Mouse (Mus musculus): ENCODE results near the gene Sh2d7. TPM values are rescaled to one million over a fixed set of nuclear protein-coding genes. Genes with fewer than 3 reads are reported as not detected.
"Not testable (repeated sequence)": the region's sequence is repeated elsewhere in the genome, so short reads cannot be mapped to it uniquely, and the experiment has no call there.

Gene Sh2d7
- polyA plus RNA-seq, 1 experiment from 2014 or later = not detected

DNA sequence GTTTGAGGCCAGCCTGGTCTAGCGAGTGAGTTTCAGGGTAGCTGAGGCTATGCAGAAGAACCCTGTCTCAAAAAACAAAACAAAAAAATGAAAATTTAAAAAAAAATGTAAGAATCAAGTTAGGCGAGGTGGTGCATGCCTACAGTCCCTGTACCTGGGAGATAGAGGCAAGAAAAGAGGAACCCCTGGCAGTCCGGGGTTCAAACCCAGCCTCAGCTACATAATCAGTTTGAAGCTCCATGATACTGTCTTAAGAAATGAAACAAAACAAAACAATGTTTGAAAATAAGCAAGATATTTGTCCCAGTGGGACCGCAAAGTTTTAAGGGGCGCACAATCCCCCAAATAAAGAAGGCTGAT lies 47.0 kb downstream of the Sh2d7 start:
- Histone ChIP-seq H3K27me3 (ENCODE audit: control insufficient read depth, insufficient read depth, low read length) (no peaks in the 10 kb centered on the region), H3K9ac (ENCODE audit: low read length) (peak overlapping the region; percentile 52), H3K27ac (replicated peaks in 1 of 2; ENCODE audit: control insufficient read depth in 1 of 2, insufficient read depth in 1 of 2, low read depth in 2 of 2, low read length in 2 of 2) (no peak overlapping the region), H3K4me1 (ENCODE audit: control insufficient read depth in 2 of 2, insufficient read depth in 2 of 2, low read length in 2 of 2) (peaks cover 0 to 15% of the 10 kb centered on the region in 2 experiments; a peak in 2 of 4 replicates), H3K36me3 (ENCODE audit: control insufficient read depth, insufficient read depth, low read length) (peaks cover 24% of the 10 kb centered on the region), H3K9me3 (ENCODE audit: control insufficient read depth, low read length) (no peaks in the 10 kb centered on the region), H3K4me2 (ENCODE audit: low read length) (peak overlapping the region; percentile 66), H3K4me3 (ENCODE audit: control insufficient read depth in 1 of 2, insufficient read depth in 1 of 2, low read depth in 1 of 2, low read length in 2 of 2) (peak overlapping the region; percentile 33 to 85)
- WGBS = 32% methylated on average over 5 of the region's 5 CpGs
- ATAC-seq (ENCODE audit: insufficient number of reproducible peaks, insufficient read depth, low FRiP score, low read depth) = no peak

DNA sequence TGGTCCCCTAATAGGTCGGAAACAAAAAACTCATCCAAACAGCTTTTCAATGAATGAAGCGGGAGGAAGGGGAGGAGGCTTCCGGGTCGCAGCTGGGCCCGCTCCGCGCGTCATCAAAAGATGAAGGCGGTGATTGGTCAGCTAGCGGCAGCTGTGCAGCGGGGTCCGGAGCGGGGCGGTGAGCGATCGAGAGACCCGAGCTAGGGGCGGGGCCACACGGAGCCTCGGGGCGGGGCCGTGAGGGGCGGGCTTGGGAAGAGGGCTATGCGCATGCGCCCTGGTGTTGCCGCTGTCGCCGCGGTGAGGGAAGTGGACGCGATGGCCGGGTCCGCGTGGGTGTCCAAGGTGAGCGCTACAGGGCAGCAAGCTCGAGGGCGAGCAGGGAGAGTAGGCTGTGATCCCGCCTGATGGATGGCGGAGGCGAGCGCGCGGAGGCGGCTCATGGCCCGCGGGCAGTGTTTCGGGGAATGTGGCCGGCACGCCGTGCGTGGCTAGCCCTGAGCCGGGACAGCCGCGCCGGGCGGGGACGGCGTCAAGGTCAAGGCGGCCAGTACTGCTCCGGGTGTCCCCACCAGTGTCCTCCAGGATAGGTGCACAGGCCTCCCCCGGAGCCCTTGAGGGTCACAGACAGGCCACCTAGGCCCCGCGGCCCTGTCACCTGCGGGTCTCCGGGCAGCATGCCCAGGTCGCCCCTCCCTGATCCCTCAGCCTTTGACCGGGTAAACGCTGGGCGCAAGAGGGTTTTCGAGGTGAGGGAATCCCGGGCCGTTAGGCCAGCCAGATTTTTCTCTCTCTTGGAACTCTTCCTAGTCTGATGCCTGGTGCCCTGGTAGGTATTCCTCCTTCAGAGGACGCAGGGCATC lies 47.6 kb downstream of the Sh2d7 start, which contains the start of gene Idh3a:
Gene Idh3a (plus strand): TSS at position 136 of the 863 bp plus-strand sequence.
- peak within 1 kb of the TSS; percentile 59 to 86 for H3K27ac ChIP-seq (replicated peaks in 1 of 2; ENCODE audit: control insufficient read depth in 1 of 2, insufficient read depth in 1 of 2, low read depth in 2 of 2, low read length in 2 of 2)
- peak; percentile 98 for ATAC-seq (ENCODE audit: insufficient number of reproducible peaks, insufficient read depth, low FRiP score, low read depth)
- WGBS = under 1% methylated on average over 67 of the region's 73 CpGs

DNA sequence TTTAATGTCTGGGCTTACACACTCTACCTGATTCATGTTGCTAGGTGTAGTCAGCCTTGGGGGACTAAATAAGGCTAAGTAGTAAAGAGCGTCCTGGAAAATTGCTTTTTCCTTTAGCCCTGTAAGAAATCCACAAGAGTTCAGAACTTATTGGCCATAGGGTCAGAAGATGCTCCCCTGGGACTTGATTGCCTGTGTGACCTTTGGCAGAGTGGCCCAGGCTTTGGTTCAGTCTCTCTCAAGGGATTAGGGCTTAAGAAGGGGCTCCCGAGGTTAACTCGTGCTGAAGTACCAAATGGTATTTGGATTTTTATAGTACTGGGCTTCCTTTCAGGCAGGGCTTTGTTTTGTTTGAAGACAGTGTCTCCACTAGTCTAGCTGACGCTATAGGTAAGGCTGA lies 49.1 kb downstream of the Sh2d7 start:
- WGBS = 42% methylated on average over 4 of the region's 4 CpGs
- Histone ChIP-seq H3K4me1 (ENCODE audit: control insufficient read depth in 2 of 2, insufficient read depth in 2 of 2, low read length in 2 of 2) (peaks cover 0 to 15% of the 10 kb centered on the region in 2 experiments; a peak in 2 of 4 replicates), H3K9me3 (ENCODE audit: control insufficient read depth, low read length) (no peaks in the 10 kb centered on the region), H3K36me3 (ENCODE audit: control insufficient read depth, insufficient read depth, low read length) (peaks cover 43% of the 10 kb centered on the region), H3K27ac (replicated peaks in 1 of 2; ENCODE audit: control insufficient read depth in 1 of 2, insufficient read depth in 1 of 2, low read depth in 2 of 2, low read length in 2 of 2) (no peak overlapping the region), H3K4me3 (ENCODE audit: control insufficient read depth in 1 of 2, insufficient read depth in 1 of 2, low read depth in 1 of 2, low read length in 2 of 2) (peak overlapping the region; percentile 23 to 85; a peak in 3 of 4 replicates), H3K9ac (ENCODE audit: low read length) (peak overlapping the region; percentile 94), H3K4me2 (ENCODE audit: low read length) (peak overlapping the region; percentile 66), H3K27me3 (ENCODE audit: control insufficient read depth, insufficient read depth, low read length) (no peaks in the 10 kb centered on the region)
- ATAC-seq (ENCODE audit: insufficient number of reproducible peaks, insufficient read depth, low FRiP score, low read depth) = no peak

More for the DNA sequence above, 47.6 kb downstream of the Sh2d7 start, which contains the start of gene Idh3a:
- Histone ChIP-seq H3K4me1 (ENCODE audit: control insufficient read depth in 2 of 2, insufficient read depth in 2 of 2, low read length in 2 of 2) (peaks cover 0 to 15% of the 10 kb centered on the region in 2 experiments; a peak in 2 of 4 replicates), H3K4me3 (ENCODE audit: control insufficient read depth in 1 of 2, insufficient read depth in 1 of 2, low read depth in 1 of 2, low read length in 2 of 2) (peak within 1 kb of the TSS; percentile 85 to 92), H3K36me3 (ENCODE audit: control insufficient read depth, insufficient read depth, low read length) (peaks cover 28% of the 10 kb centered on the region), H3K27me3 (ENCODE audit: control insufficient read depth, insufficient read depth, low read length) (no peaks in the 10 kb centered on the region), H3K9me3 (ENCODE audit: control insufficient read depth, low read length) (no peaks in the 10 kb centered on the region), H3K4me2 (ENCODE audit: low read length) (peak within 1 kb of the TSS; percentile 66), H3K9ac (ENCODE audit: low read length) (peak within 1 kb of the TSS; percentile 94)

DNA sequence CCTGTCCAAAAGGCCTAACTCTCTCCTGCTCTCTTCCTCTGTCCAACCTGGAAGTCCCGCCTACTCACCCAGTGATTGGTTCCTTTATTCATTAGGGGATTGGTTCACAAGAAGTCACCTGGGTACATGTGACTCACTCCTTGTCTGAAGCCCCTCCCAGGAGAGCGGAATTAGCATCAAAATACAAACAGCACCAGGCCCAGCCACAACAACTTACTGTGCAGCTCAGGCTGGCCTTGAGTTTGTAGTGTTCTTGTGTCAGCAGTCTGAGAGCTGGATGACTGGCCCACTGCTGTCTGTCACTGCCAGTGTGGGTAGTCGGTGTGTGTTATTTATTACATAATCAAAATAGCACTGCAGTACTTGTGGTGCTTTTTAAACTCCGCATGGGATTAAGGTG lies 54.9 kb downstream of the Sh2d7 start:
- Histone ChIP-seq H3K4me1 (ENCODE audit: control insufficient read depth in 2 of 2, insufficient read depth in 2 of 2, low read length in 2 of 2) (peaks cover 5 to 30% of the 10 kb centered on the region in 2 experiments), H3K36me3 (ENCODE audit: control insufficient read depth, insufficient read depth, low read length) (peaks cover 94% of the 10 kb centered on the region)
- H3K9ac ChIP-seq (ENCODE audit: low read length); H3K27me3 ChIP-seq (ENCODE audit: control insufficient read depth, insufficient read depth, low read length); H3K4me2 ChIP-seq (ENCODE audit: low read length); H3K4me3 ChIP-seq (ENCODE audit: control insufficient read depth in 1 of 2, insufficient read depth in 1 of 2, low read depth in 1 of 2, low read length in 2 of 2); H3K27ac ChIP-seq (replicated peaks in 1 of 2; ENCODE audit: control insufficient read depth in 1 of 2, insufficient read depth in 1 of 2, low read depth in 2 of 2, low read length in 2 of 2); ATAC-seq (ENCODE audit: insufficient number of reproducible peaks, insufficient read depth, low FRiP score, low read depth); H3K9me3 ChIP-seq (ENCODE audit: control insufficient read depth, low read length): not testable (repeated sequence)
- 78% methylated on average over 4 of the region's 4 CpGs for WGBS

Other genes with a start within 250 kb of the Sh2d7 start
- gene Dmxl2, start 37.4 kb upstream of the Sh2d7 start, polyA plus RNA-seq (2014; fragmentation: Nextera tagmentation; extraction: Ambion mirVana) = 8.5 and 11.4 TPM in 2 replicates
- gene Cib2, start 21.2 kb downstream of the Sh2d7 start, polyA plus RNA-seq (2014; fragmentation: Nextera tagmentation; extraction: Ambion mirVana) = 5.0 and 6.7 TPM in 2 replicates
- gene Idh3a, start 47.4 kb downstream of the Sh2d7 start, polyA plus RNA-seq (2014; fragmentation: Nextera tagmentation; extraction: Ambion mirVana) = 502 and 560 TPM in 2 replicates
- gene Acsbg1, start 122.9 kb downstream of the Sh2d7 start, polyA plus RNA-seq (2014; fragmentation: Nextera tagmentation; extraction: Ambion mirVana) = 0.07 TPM in 1 of 2 replicates, not detected in the other
- gene Dnaja4, start 159.9 kb downstream of the Sh2d7 start, polyA plus RNA-seq (2014; fragmentation: Nextera tagmentation; extraction: Ambion mirVana) = 29.0 and 30.1 TPM in 2 replicates
- gene Wdr61, start 195.5 kb downstream of the Sh2d7 start, polyA plus RNA-seq (2014; fragmentation: Nextera tagmentation; extraction: Ambion mirVana) = 103 and 105 TPM in 2 replicates
- 7.0 and 13.8 TPM in 2 replicates for gene Crabp1, start 225.8 kb downstream of the Sh2d7 start, polyA plus RNA-seq (2014; fragmentation: Nextera tagmentation; extraction: Ambion mirVana)